Mouse (Mus musculus): ENCODE data around the gene Ptgfrn.

Gene Ptgfrn

GRCm38 (mm10) chr3:101003575-101004356 is 106.3 kb downstream of the Ptgfrn start:
- DNase-seq (ENCODE audit: low spot score in 2 of 2): no peak

GRCm38 (mm10) chr3:100999732-101000131 is 110.3 kb downstream of the Ptgfrn start:
- no peak for DNase-seq (ENCODE audit: low spot score in 2 of 2)

DNA sequence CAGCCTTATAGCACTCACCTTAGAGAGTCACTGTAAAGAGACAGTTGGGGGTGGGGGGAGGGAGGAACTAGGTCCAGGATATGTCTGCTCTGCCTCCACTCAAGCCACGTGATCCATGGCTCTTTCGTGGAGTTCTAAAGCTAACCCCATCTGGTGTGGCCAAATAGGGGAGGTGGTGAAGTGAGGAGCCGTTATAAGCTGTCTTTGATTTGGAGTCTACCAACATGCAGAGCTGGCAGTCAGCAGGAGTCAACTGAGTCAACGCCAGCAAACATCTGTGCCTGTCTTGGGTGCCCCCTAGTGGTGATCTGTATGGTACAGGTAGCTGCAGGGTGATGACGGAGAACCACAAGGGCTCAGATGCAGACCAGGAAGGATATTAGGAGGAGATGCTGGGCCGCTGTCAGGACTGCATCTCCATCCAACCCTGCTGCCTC is 111.2 kb downstream of the Ptgfrn start:
- DNase-seq (ENCODE audit: low spot score in 2 of 2): peak; percentile 61 to 67

- peak; percentile 64 to 73 for DNase-seq (ENCODE audit: low spot score in 2 of 2)
Measured at GRCm38 (mm10) chr3:100997785-100998570, 112.1 kb downstream of the Ptgfrn start.

DNA sequence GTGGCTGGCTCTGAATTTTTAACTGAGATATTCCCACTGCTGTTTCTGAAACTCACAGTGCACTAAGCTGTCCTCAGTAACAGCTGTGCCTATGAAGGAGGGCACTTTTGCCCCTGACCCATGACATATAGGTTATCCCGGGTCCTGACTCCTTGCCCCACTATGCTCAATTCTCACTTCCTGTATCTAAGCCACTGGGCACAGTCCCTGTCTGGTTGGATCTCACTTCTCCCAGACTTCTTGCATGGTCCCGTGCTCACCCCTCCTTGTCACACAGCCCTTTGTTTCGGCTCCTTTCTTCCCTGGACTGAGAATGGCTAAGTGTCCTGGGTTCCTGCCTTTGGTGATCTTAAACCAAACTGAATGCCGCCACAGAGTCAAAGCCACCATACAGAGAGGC is 115.8 kb downstream of the Ptgfrn start:
- no peak for DNase-seq (ENCODE audit: low spot score in 2 of 2)

DNA sequence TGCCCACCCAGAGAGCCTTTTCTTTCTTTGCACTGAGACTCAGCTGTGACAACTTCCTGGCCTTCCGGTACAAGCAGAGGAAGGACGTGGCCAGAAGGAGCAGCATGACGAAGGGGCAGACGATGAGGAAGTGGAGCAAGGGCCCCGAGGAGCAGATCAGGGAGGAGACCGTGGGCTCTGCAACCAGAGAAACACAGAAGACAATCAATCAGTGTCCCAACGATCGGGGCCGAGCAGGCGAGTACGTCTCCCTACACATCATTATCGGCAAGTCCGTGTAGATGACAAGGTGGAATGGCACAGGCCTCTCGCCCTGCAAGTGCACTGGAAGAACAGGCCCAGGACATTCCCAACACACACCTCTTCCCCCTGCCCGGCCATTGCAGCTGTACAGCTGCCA is 116.4 kb downstream of the Ptgfrn start:
- DNase-seq (ENCODE audit: low spot score in 2 of 2): no peak

GRCm38 (mm10) chr3:100993158-100993557 is 116.9 kb downstream of the Ptgfrn start:
- DNase-seq (ENCODE audit: low spot score in 2 of 2): no peak

Data from right cerebral cortex, postnatal 10 days (tissue).